Mouse (Mus musculus) stomach, postnatal 0 days (tissue): Measurements from ENCODE around the gene Phlda3.

Experiments used
- CTCF ChIP-seq: IDR thresholded peaks from 2 replicates; pipeline ENCODE4 v1.5.1; 2016; ENCODE audit warnings: antibody characterized with exemption, low read depth, mild to moderate bottlenecking, moderate library complexity
- EP300 ChIP-seq: optimal IDR thresholded peaks from 2 replicates; pipeline ENCODE3; 2016; ENCODE audit warnings: antibody characterized with exemption

DNA sequence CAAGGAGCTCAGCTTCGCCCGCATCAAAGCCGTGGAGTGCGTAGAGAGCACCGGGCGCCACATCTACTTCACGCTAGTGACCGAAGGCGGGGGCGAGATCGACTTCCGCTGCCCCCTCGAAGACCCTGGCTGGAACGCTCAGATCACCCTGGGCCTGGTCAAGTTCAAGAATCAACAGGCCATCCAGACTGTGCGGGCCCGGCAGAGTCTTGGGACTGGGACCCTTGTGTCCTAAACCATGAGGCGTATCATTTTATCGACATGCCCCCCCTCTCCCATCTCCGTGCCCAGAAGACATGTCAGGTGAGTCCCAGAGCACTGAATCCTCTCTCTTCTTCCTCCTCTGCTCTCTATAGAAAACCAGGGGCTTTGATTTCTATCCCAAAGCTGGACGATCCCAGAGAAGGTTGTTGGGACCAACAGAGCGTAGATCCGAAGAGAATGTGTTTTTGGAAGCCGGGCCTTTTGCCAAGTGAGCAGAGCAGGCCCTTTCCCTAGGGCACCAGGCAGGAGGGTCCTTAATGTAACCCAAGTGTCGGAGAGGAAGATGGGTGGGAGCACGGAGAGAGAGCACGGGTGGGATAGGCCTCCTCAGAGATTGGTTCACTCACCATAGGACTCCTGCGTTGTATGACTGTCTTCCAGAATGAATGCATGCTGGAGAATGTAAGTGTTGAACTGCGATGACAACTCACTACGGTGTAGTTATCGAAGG, 830 bp downstream of the Phlda3 start:
- TF ChIP-seq CTCF (no peak), EP300 (no peak)
